ENCODE assay signal across 8 mouse cellular contexts in genomic region chr12:110992128-110992553, GRCm38 (mm10). TPM values are rescaled to one million over a fixed set of nuclear protein-coding genes. Genes with fewer than 3 reads are reported as not detected.
DNase-seq lines count a peak whose midpoint lies in the region; ATAC-seq and TF ChIP-seq lines count a peak whose summit lies in the region.

No protein-coding gene starts in this region.

- peak; percentile 94 for TF ChIP-seq CTCF in C2C12 (IDR thresholded peaks at IDR 0.05; ENCODE audit: control insufficient read depth, insufficient read depth, insufficient read length)
- TF ChIP-seq CTCF in embryonic fibroblast, embryonic 13.5 days (IDR thresholded peaks at IDR 0.05; ENCODE audit: borderline replicate concordance, insufficient read depth, low read length): peak; percentile 97
- TF ChIP-seq CTCF in midbrain, postnatal 0 days (IDR thresholded peaks at IDR 0.05): peak; percentile 97

- H3ac ChIP-seq in C2C12 (ENCODE audit: control insufficient read depth, insufficient read length, low read depth): peak overlapping the region; percentile 70

- peak overlapping the region; percentile 45; the same call in 1 of the 2 replicates for H3K27ac ChIP-seq in embryonic fibroblast, embryonic 13.5 days (ENCODE audit: insufficient read depth, low read length)
- peak overlapping the region; percentile 87 for H3K27ac ChIP-seq in heart, embryonic 10.5 days
- H3K27ac ChIP-seq in kidney, embryonic 14.5 days (ENCODE audit: low read depth, low read length): peak overlapping the region; percentile 73; the same call in 1 of the 2 replicates
- peak overlapping the region; percentile 80 for H3K27ac ChIP-seq in limb, embryonic 15.5 days
- H3K27ac ChIP-seq in midbrain, postnatal 0 days (ENCODE audit: low read depth, low read length): peak overlapping the region; percentile 38; the same call in 1 of the 2 replicates

- H3K4me2 ChIP-seq in kidney, embryonic 14.5 days (replicated peaks; ENCODE audit: low read depth, low read length): peak overlapping the region; percentile 50
- H3K4me2 ChIP-seq in limb, embryonic 15.5 days: peak overlapping the region; percentile 67
- H3K4me2 ChIP-seq in midbrain, postnatal 0 days (ENCODE audit: low read depth, low read length, poor library complexity, severe bottlenecking): peak overlapping the region; percentile 60

- under 1% methylated on average over 24 of the region's 24 CpGs for WGBS in heart, embryonic 10.5 days
- WGBS in kidney, embryonic 14.5 days: under 1% methylated on average over 24 of the region's 24 CpGs
- under 1% methylated on average over 24 of the region's 24 CpGs for WGBS in limb, embryonic 15.5 days
- WGBS in midbrain, postnatal 0 days: under 1% methylated on average over 24 of the region's 24 CpGs

- no peaks in the 10 kb centered on the region for H3K4me1 ChIP-seq in embryonic fibroblast, embryonic 13.5 days (ENCODE audit: control insufficient read depth, insufficient read depth, low read length)
- H3K4me1 ChIP-seq in heart, embryonic 10.5 days: peaks cover 25% of the 10 kb centered on the region
- peaks cover 5% of the 10 kb centered on the region; the same call in 1 of the 2 replicates for H3K4me1 ChIP-seq in kidney, embryonic 14.5 days (ENCODE audit: control insufficient read depth, insufficient read depth, low read length)
- peaks cover 15% of the 10 kb centered on the region for H3K4me1 ChIP-seq in limb, embryonic 15.5 days
- H3K4me1 ChIP-seq in midbrain, postnatal 0 days (ENCODE audit: insufficient read depth, low read length): no peaks in the 10 kb centered on the region

- no peaks in the 10 kb centered on the region for H3K27me3 ChIP-seq in C2C12 (ENCODE audit: control insufficient read depth, insufficient read depth, insufficient read length)
- no peaks in the 10 kb centered on the region for H3K27me3 ChIP-seq in heart, embryonic 10.5 days (ENCODE audit: insufficient read depth, poor library complexity, severe bottlenecking)
- H3K27me3 ChIP-seq in kidney, embryonic 14.5 days (ENCODE audit: control insufficient read depth, insufficient read depth, low read length): no peaks in the 10 kb centered on the region
- no peaks in the 10 kb centered on the region for H3K27me3 ChIP-seq in limb, embryonic 15.5 days
- H3K27me3 ChIP-seq in midbrain, postnatal 0 days (ENCODE audit: insufficient read depth, low read length): no peaks in the 10 kb centered on the region

- TF ChIP-seq POLR2A in embryonic fibroblast, embryonic 13.5 days (IDR thresholded peaks at IDR 0.05; ENCODE audit: low read depth, low read length): peak; percentile 48

- H3K4me3 ChIP-seq in C2C12 (ENCODE audit: insufficient read depth, poor library complexity, severe bottlenecking): peak overlapping the region; percentile 30
- peak overlapping the region; percentile 43 for H3K4me3 ChIP-seq in embryonic fibroblast, embryonic 13.5 days (ENCODE audit: insufficient read depth, low read length)
- H3K4me3 ChIP-seq in heart, embryonic 10.5 days: peak overlapping the region; percentile 67
- H3K4me3 ChIP-seq in kidney, embryonic 14.5 days (ENCODE audit: low read length): peak overlapping the region; percentile 48
- H3K4me3 ChIP-seq in limb, embryonic 15.5 days: peak overlapping the region; percentile 58
- peak overlapping the region; percentile 38 for H3K4me3 ChIP-seq in midbrain, postnatal 0 days (ENCODE audit: low read depth, low read length)

- no peaks in the 10 kb centered on the region for H3K79me2 ChIP-seq in C2C12 (ENCODE audit: control insufficient read depth, insufficient read depth)

- DNase-seq in brain, adult 2 months (ENCODE audit: low read depth, low spot score): peak; percentile 92
- DNase-seq in heart, embryonic 10.5 days (ENCODE audit: low spot score): peak; percentile 96
- peak; percentile 88 for DNase-seq in midbrain, postnatal 0 days (ENCODE audit: low spot score)
- DNase-seq in spleen, postnatal 10 days (ENCODE audit: low spot score in 2 of 2): peak; percentile 97 to 99

- no peaks in the 10 kb centered on the region for H3K36me3 ChIP-seq in C2C12 (ENCODE audit: control insufficient read depth, insufficient read depth)
- H3K36me3 ChIP-seq in heart, embryonic 10.5 days: no peaks in the 10 kb centered on the region
- H3K36me3 ChIP-seq in kidney, embryonic 14.5 days (ENCODE audit: control insufficient read depth, insufficient read depth, low read length): no peaks in the 10 kb centered on the region
- no peaks in the 10 kb centered on the region for H3K36me3 ChIP-seq in limb, embryonic 15.5 days
- no peaks in the 10 kb centered on the region for H3K36me3 ChIP-seq in midbrain, postnatal 0 days (ENCODE audit: insufficient read depth, low read length)

- no peaks in the 10 kb centered on the region for H3K9me3 ChIP-seq in heart, embryonic 10.5 days
- H3K9me3 ChIP-seq in kidney, embryonic 14.5 days (ENCODE audit: control insufficient read depth, low read length): no peaks in the 10 kb centered on the region
- H3K9me3 ChIP-seq in limb, embryonic 15.5 days: no peaks in the 10 kb centered on the region
- H3K9me3 ChIP-seq in midbrain, postnatal 0 days (ENCODE audit: low read length): no peaks in the 10 kb centered on the region

- peak; percentile 93 for ATAC-seq in kidney, embryonic 14.5 days (ENCODE audit: low FRiP score, low TSS enrichment)
- peak; percentile 86 for ATAC-seq in limb, embryonic 15.5 days (ENCODE audit: insufficient number of reproducible peaks, low FRiP score, low TSS enrichment, low read depth)
- peak; percentile 82 for ATAC-seq in midbrain, postnatal 0 days (ENCODE audit: low FRiP score)

- no peaks in the 10 kb centered on the region for H3K79me3 ChIP-seq in C2C12 (ENCODE audit: low read depth)

- H3K9ac ChIP-seq in kidney, embryonic 14.5 days (ENCODE audit: low read depth, low read length): peak overlapping the region; percentile 59
- H3K9ac ChIP-seq in limb, embryonic 15.5 days: peak overlapping the region; percentile 55
- peak overlapping the region; percentile 63 for H3K9ac ChIP-seq in midbrain, postnatal 0 days (replicated peaks; ENCODE audit: low read length, poor library complexity, severe bottlenecking)

TF ChIP-seq in C2C12, 6 proteins besides CTCF, POLR2A, EP300 and RAD21:
- TF ChIP-seq USF1 (IDR thresholded peaks at IDR 0.05; ENCODE audit: low read depth) (no peak), MYOG (IDR thresholded peaks at IDR 0.05; ENCODE audit: control insufficient read depth, extremely low read depth, insufficient read length) (no peak)

RNA-seq across cellular contexts. Expression of gene Ankrd9, which starts 13.3 kb away (rescaled TPM):
- 11.7 TPM for polyA plus RNA-seq in C2C12 (2012; fragmentation: generic; extraction: Trizol)
- polyA plus RNA-seq in embryonic fibroblast, embryonic 13.5 days (2011; ENCODE audit: insufficient read length, low read depth, missing spikeins): 3.3 and 3.8 TPM in 2 replicates
- 14.8 and 19.1 TPM in 2 replicates for polyA plus RNA-seq in heart, embryonic 10.5 days (2016; fragmentation: Nextera tagmentation; extraction: Ambion mirVana)
- 11.0 and 12.4 TPM in 2 replicates for polyA plus RNA-seq in kidney, embryonic 14.5 days (2014; fragmentation: Nextera tagmentation; extraction: Ambion mirVana)
- 16.4 and 20.0 TPM in 2 replicates for polyA plus RNA-seq in limb, embryonic 15.5 days (2015; fragmentation: Nextera tagmentation; extraction: Ambion mirVana)
- total RNA-seq in midbrain, postnatal 0 days (2014; rRNA removed): 11.8 and 14.0 TPM in 2 replicates
- 12.1 and 13.4 TPM in 2 replicates for polyA plus RNA-seq in midbrain, postnatal 0 days (2015; fragmentation: Nextera tagmentation; extraction: Ambion mirVana)

RNA-seq across cellular contexts. Expression of gene Rcor1, which starts 47.0 kb away (rescaled TPM):
- polyA plus RNA-seq in C2C12 (2012; fragmentation: generic; extraction: Trizol): 7.7 TPM
- polyA plus RNA-seq in embryonic fibroblast, embryonic 13.5 days (2011; ENCODE audit: insufficient read length, low read depth, missing spikeins): 49.2 and 49.6 TPM in 2 replicates
- 6.5 and 9.2 TPM in 2 replicates for polyA plus RNA-seq in heart, embryonic 10.5 days (2016; fragmentation: Nextera tagmentation; extraction: Ambion mirVana)
- polyA plus RNA-seq in kidney, embryonic 14.5 days (2014; fragmentation: Nextera tagmentation; extraction: Ambion mirVana): 15.9 and 17.4 TPM in 2 replicates
- 12.3 and 13.5 TPM in 2 replicates for polyA plus RNA-seq in limb, embryonic 15.5 days (2015; fragmentation: Nextera tagmentation; extraction: Ambion mirVana)
- 11.3 and 14.9 TPM in 2 replicates for total RNA-seq in midbrain, postnatal 0 days (2014; rRNA removed)
- polyA plus RNA-seq in midbrain, postnatal 0 days (2015; fragmentation: Nextera tagmentation; extraction: Ambion mirVana): 2.5 and 2.7 TPM in 2 replicates

Comparison
In these comparisons a context has a peak if more than half of its experiments do, and no peak if none do; other contexts are left out.
1. Peak in every context shown above with its lines: DNase-seq, ATAC-seq, H3K4me3 ChIP-seq and H3K27ac ChIP-seq.